Mouse (Mus musculus) heart, postnatal 14 days (tissue): ENCODE results near the gene Yipf2. TPM values are rescaled to one million over a fixed set of nuclear protein-coding genes. Genes with fewer than 3 reads are reported as not detected.
"Not testable (repeated sequence)": the region's sequence is repeated elsewhere in the genome, so short reads cannot be mapped to it uniquely, and the experiment has no call there.

Experiments
- DNase-seq, 2 experiments: peaks; one replicate each; pipeline ENCODE4 v3.0.0; 2021 to 2022
- intact Hi-C: fragments of 180-260 bp; cut with DNase I; formaldehyde crosslinking; loops from one replicate; pipeline ENCODE4 v1.15.1; 2025
- total RNA-seq, 2 experiments: library from RNA; stranded (reverse); gene quantifications; 2 replicates each; pipeline ENCODE4 v1.2.3; 2021

Gene Yipf2
- total RNA-seq, 2 experiments from 2014 or later, result 6.6 to 7.0 TPM

- intact Hi-C loops, result loop anchor here (2.0 to 10.0 kb wide), 2 partner anchors 31 to 203 kb away; no protein-coding TSS in a partner anchor
- DNase-seq, result peak; percentile 68 to 78
Measured at GRCm38 (mm10) chr9:21601722-21602399, 9.2 kb upstream of the Yipf2 start.

- intact Hi-C loops, result loop anchor here (10.0 kb wide), 1 partner anchor 204 kb away; no protein-coding TSS in a partner anchor
- DNase-seq, result no peak
Measured at GRCm38 (mm10) chr9:21601073-21601472, 8.4 kb upstream of the Yipf2 start.

GRCm38 (mm10) chr9:21600186-21600585 lies 7.6 kb upstream of the Yipf2 start:
- intact Hi-C loops, result loop anchor here (10.0 kb wide), 1 partner anchor 205 kb away; no protein-coding TSS in a partner anchor

GRCm38 (mm10) chr9:21598198-21598597 lies 5.6 kb upstream of the Yipf2 start:
- DNase-seq, result peak in 1 of 2 experiments; percentile 26
- intact Hi-C loops, result no loop called here

More at GRCm38 (mm10) chr9:21600186-21600585, 7.6 kb upstream of the Yipf2 start:
- no peak for DNase-seq

- DNase-seq, result no peak
- intact Hi-C loops, result loop anchor here (5.0 kb wide), 1 partner anchor 48 kb away; the partner anchor contains the start of gene Carm1
Measured at GRCm38 (mm10) chr9:21594838-21595237, 2.2 kb upstream of the Yipf2 start.

GRCm38 (mm10) chr9:21594350-21594749 lies 1.7 kb upstream of the Yipf2 start:
- DNase-seq, result not testable (repeated sequence)
- intact Hi-C loops, result loop anchor here (5.0 kb wide), 1 partner anchor 47 kb away; the partner anchor contains the start of gene Carm1

- intact Hi-C loops, result loop anchor here (5.0 kb wide), 1 partner anchor 46 kb away; the partner anchor contains the start of gene Carm1
- peak; percentile 21 to 51 for DNase-seq
Measured at GRCm38 (mm10) chr9:21593122-21593721, 594 bp upstream of the Yipf2 start.

GRCm38 (mm10) chr9:21591831-21592702 lies 561 bp downstream of the Yipf2 start:
- intact Hi-C loops, result loop anchor here (5.0 kb wide), 1 partner anchor 45 kb away; the partner anchor contains the start of gene Carm1
- no peak for DNase-seq

- intact Hi-C loops, result loop anchor here (5.0 kb wide), 1 partner anchor 44 kb away; the partner anchor contains the start of gene Carm1
- no peak for DNase-seq
Measured at GRCm38 (mm10) chr9:21591127-21591830, 1.3 kb downstream of the Yipf2 start.

GRCm38 (mm10) chr9:21589538-21589937 lies 3.1 kb downstream of the Yipf2 start:
- no peak for DNase-seq
- intact Hi-C loops, result no loop called here

GRCm38 (mm10) chr9:21588350-21588749 lies 4.3 kb downstream of the Yipf2 start:
- no peak for DNase-seq
- intact Hi-C loops, result no loop called here

GRCm38 (mm10) chr9:21587678-21588349 lies 4.8 kb downstream of the Yipf2 start:
- intact Hi-C loops, result no loop called here
- no peak for DNase-seq

- intact Hi-C loops, result no loop called here
- no peak for DNase-seq
Measured at GRCm38 (mm10) chr9:21585401-21585800, 7.2 kb downstream of the Yipf2 start.

- intact Hi-C loops, result no loop called here
- DNase-seq, result no peak
Measured at GRCm38 (mm10) chr9:21578226-21578625, 14.4 kb downstream of the Yipf2 start.

- intact Hi-C loops, result no loop called here
- no peak for DNase-seq
Measured at GRCm38 (mm10) chr9:21576286-21576685, 16.3 kb downstream of the Yipf2 start.

GRCm38 (mm10) chr9:21575253-21575652 lies 17.4 kb downstream of the Yipf2 start:
- intact Hi-C loops, result no loop called here
- no peak for DNase-seq

- peak in 1 of 2 experiments; percentile 31 for DNase-seq
- intact Hi-C loops, result no loop called here
Measured at GRCm38 (mm10) chr9:21574012-21574801, 18.4 kb downstream of the Yipf2 start.

- no peak for DNase-seq
- intact Hi-C loops, result no loop called here
Measured at GRCm38 (mm10) chr9:21568657-21569255, 23.9 kb downstream of the Yipf2 start.
